Mouse (Mus musculus) forebrain, embryonic 14.5 days (tissue): Measurements from ENCODE around the gene Pik3ap1. TPM values are rescaled to one million over a fixed set of nuclear protein-coding genes. Genes with fewer than 3 reads are reported as not detected.

Experiments
- ATAC-seq: fragments of 200-750 bp; cut with Nextera tagmentation; 2 replicates; pipeline ENCODE4 v1.8.0; 2017; ENCODE audit warnings: mild to moderate bottlenecking, moderate library complexity
- DNase-seq: peaks from one replicate; pipeline ENCODE4 v3.0.0-alpha.2; 2015; ENCODE audit warnings: low spot score
- H3K27ac ChIP-seq: fragments of 300-500 bp; sonication (generic); 2 replicates; pipeline ENCODE4 v1.5.1; 2014; ENCODE audit warnings: low read depth, mild to moderate bottlenecking, control low read depth, low read length, moderate library complexity
- H3K27me3 ChIP-seq: fragments of 300-500 bp; sonication (generic); replicated peaks from 2 replicates; pipeline ENCODE4 v1.6.1; 2014; ENCODE audit warnings: low read length, control low read depth, mixed read lengths; ENCODE audit not compliant: control insufficient read depth, insufficient read depth
- H3K36me3 ChIP-seq: fragments of 300-500 bp; sonication (generic); 2 replicates; pipeline ENCODE4 v1.6.1; 2014; ENCODE audit warnings: low read length, control low read depth; ENCODE audit not compliant: control insufficient read depth, insufficient read depth
- H3K4me1 ChIP-seq: fragments of 300-500 bp; sonication (generic); 2 replicates; pipeline ENCODE4 v1.6.1; 2014; ENCODE audit warnings: antibody characterized with exemption, low read length, control low read depth; ENCODE audit not compliant: control insufficient read depth, insufficient read depth
- H3K4me2 ChIP-seq: fragments of 300-500 bp; sonication (generic); 2 replicates; pipeline ENCODE4 v1.6.1; 2014; ENCODE audit warnings: mild to moderate bottlenecking, control low read depth, low read length
- H3K4me3 ChIP-seq: fragments of 300-500 bp; sonication (generic); 2 replicates; pipeline ENCODE4 v1.5.1; 2014; ENCODE audit warnings: low read depth, low read length, control low read depth
- H3K9ac ChIP-seq: fragments of 300-500 bp; sonication (generic); 2 replicates; pipeline ENCODE4 v1.6.1; 2014; ENCODE audit warnings: mild to moderate bottlenecking, low read length, control low read depth, moderate library complexity
- H3K9me3 ChIP-seq: fragments of 300-500 bp; sonication (generic); replicated peaks from 2 replicates; pipeline ENCODE4 v1.6.1; 2016; ENCODE audit warnings: low read length, control low read depth, mixed read lengths; ENCODE audit not compliant: control insufficient read depth
- WGBS: fragments of 180-500 bp; shearing (Covaris S2); extraction: QIAGEN DNeasy Blood & Tissue Kit; methylation state at CpG from one replicate; pipeline ENCODE4 v1.1.7; 2014; 5-methylcytosine and 5-hydroxymethylcytosine counted together
- polyA plus RNA-seq: library from polyadenylated mRNA; unstranded; fragments of >200 nt; fragmentation: Nextera tagmentation; extraction: Ambion mirVana; gene quantifications from 2 replicates; pipeline ENCODE4 v1.2.1, GENCODE M21; 2014

Pik3ap1 gene
- polyA plus RNA-seq, 1 experiment from 2014 or later: 1.8 TPM

DNA sequence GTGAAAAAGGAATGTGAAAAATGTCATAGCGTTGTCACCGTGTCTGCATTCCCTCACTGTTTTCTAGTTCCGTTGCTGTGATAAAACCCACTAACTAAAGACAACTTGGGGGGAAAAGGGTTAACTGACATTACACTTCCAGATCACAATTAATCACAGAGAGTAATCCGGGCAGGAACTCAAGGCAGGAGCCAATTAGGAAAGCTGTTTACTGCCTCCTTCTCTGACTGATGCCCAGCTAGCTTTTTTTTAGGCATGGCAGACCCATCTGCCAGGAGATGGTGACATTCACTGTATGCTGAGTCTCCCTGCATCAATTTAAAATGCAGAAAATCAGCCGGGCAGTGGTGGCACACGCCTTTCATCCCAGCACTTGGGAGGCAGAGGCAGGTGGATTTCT, 4.4 kb upstream of the Pik3ap1 start:
- peak; percentile 72 for DNase-seq
- H3K4me1 ChIP-seq: peaks cover 4% of the 10 kb centered on the region; the same call in 1 of the 2 replicates

DNA sequence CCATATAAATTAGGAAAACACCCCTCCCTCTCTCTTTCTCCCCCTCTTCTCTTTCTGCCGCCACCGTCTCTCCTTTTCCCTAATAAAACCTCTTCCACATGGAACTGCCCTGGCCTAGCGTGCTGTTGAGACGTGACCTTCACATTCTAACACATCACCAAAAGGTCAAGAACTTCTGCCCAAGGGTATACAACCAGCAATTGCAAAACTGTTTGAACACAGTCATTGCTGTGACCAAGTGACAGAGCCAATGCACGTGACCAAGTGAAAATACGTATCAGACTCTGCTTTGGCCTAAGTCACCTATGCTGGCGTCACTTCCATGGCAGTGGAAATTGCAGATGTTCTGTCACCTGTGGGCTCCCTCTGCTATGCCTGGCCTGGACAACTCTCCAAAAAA, 3.3 kb upstream of the Pik3ap1 start:
- ATAC-seq: no peak
- no peaks in the 10 kb centered on the region for H3K36me3 ChIP-seq
- no peak for DNase-seq
- H3K27ac ChIP-seq: no peak overlapping the region
- peaks cover 4% of the 10 kb centered on the region; the same call in 1 of the 2 replicates for H3K4me1 ChIP-seq
- no peak overlapping the region for H3K9ac ChIP-seq
- H3K4me3 ChIP-seq: no peak overlapping the region
- 89% methylated on average over 7 of the region's 7 CpGs for WGBS
- no peaks in the 10 kb centered on the region; the same call in 1 of the 2 replicates for H3K27me3 ChIP-seq
- H3K9me3 ChIP-seq: no peaks in the 10 kb centered on the region
- no peak overlapping the region for H3K4me2 ChIP-seq

More for the DNA sequence above, 4.4 kb upstream of the Pik3ap1 start:
- no peak overlapping the region for H3K27ac ChIP-seq
- no peaks in the 10 kb centered on the region for H3K9me3 ChIP-seq
- no peak overlapping the region for H3K4me2 ChIP-seq
- H3K36me3 ChIP-seq: no peaks in the 10 kb centered on the region
- H3K27me3 ChIP-seq: no peaks in the 10 kb centered on the region; the same call in 1 of the 2 replicates
- WGBS: 44% methylated on average over 6 of the region's 6 CpGs
- ATAC-seq: no peak
- H3K4me3 ChIP-seq: no peak overlapping the region
- H3K9ac ChIP-seq: no peak overlapping the region

DNA sequence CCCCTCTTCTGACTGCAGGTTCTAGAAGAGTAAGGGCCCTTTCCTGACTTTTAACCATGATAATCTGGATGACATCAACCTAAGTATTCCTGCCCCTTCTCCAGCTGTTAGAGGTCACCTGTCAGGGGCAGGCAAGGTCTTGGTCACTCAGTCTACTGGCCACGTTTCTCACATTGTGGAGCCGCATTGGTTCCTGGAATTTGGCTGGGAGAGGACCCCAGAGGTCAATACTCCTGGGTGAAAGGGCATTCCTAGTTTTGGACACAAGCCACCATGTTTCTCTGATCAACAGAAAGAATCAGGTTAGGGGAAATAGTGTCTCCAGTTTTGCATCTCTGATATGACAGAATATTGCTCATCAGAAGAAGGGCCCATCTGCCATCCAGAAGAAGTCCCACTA, 2.4 kb upstream of the Pik3ap1 start:
- ATAC-seq (no peak), DNase-seq (no peak)
- Histone ChIP-seq H3K9me3 (no peaks in the 10 kb centered on the region), H3K27me3 (no peaks in the 10 kb centered on the region; the same call in 1 of the 2 replicates), H3K9ac (no peak overlapping the region), H3K4me2 (no peak overlapping the region), H3K27ac (no peak overlapping the region), H3K36me3 (no peaks in the 10 kb centered on the region), H3K4me3 (no peak overlapping the region), H3K4me1 (peaks cover 4% of the 10 kb centered on the region; the same call in 1 of the 2 replicates)
- WGBS: 89% methylated on average over 2 of the region's 2 CpGs

DNA sequence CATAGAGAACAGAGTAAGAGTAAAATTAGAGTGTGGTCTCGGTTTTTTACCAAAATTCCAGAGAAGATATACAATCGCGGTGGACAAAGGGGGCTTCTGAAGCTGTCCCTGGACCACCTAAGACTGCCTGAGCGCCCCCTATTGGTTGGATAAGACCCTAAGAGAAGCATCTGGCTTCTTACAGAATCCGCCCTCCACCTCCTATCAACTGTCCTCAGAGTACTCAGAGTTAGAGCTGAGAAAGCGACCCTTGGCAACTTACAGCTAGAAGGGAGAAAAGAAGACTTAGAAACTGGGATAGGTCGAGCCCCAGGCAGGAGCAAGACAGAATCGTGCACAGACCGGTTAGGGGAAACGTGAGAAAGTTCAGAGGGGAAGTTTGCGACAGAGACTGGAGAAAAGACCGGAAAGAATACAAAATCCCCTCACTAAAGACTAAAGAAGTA, 473 bp downstream of the Pik3ap1 start:
- Histone ChIP-seq H3K4me2 (peak overlapping the region; percentile 95), H3K9me3 (no peaks in the 10 kb centered on the region), H3K36me3 (no peaks in the 10 kb centered on the region), H3K4me3 (peak overlapping the region; percentile 41), H3K27ac (no peak overlapping the region), H3K9ac (0 out of 2 replicates have a peak overlapping the region, but pooled peaks have one; percentile 51), H3K27me3 (no peaks in the 10 kb centered on the region; the same call in 1 of the 2 replicates), H3K4me1 (peaks cover 4% of the 10 kb centered on the region; the same call in 1 of the 2 replicates)
- peak; percentile 60 for DNase-seq
- WGBS: 9% methylated on average over 12 of the region's 12 CpGs
- ATAC-seq: no peak

DNA sequence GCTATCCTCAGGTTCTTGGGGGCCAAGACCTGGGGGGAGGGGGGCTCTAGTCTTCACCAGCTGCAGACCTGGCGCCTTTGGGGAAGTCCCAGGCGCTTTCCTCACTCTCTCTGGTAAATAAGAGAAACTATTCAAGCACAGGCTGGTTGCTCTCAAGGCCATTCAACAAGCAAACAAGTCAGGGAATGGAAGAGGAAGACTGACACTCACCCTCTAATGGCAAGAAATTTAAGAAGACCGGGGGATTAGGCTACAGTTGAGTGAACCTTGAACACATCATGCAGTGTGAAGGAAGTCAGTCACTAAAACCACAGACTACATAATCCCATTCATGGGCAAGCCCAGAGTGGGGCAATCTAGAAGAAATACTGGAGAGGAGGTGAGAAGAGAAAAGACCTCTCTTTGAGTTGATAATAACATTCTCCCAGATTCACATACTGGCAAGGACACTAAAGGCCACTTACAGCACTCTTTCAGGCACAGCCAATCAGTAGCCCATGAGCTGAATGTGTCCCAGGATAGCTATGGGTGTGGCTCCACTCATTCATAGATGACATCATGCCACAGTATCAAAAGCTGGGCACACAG, 2.4 kb downstream of the Pik3ap1 start:
- H3K9ac ChIP-seq: no peak overlapping the region
- no peak overlapping the region for H3K27ac ChIP-seq
- peaks cover 4% of the 10 kb centered on the region; the same call in 1 of the 2 replicates for H3K4me1 ChIP-seq
- H3K4me2 ChIP-seq: no peak overlapping the region
- H3K4me3 ChIP-seq: no peak overlapping the region
- no peaks in the 10 kb centered on the region; the same call in 1 of the 2 replicates for H3K27me3 ChIP-seq
- no peaks in the 10 kb centered on the region for H3K36me3 ChIP-seq
- 74% methylated on average over 3 of the region's 3 CpGs for WGBS
- no peaks in the 10 kb centered on the region for H3K9me3 ChIP-seq
- no peak for ATAC-seq
- DNase-seq: no peak

DNA sequence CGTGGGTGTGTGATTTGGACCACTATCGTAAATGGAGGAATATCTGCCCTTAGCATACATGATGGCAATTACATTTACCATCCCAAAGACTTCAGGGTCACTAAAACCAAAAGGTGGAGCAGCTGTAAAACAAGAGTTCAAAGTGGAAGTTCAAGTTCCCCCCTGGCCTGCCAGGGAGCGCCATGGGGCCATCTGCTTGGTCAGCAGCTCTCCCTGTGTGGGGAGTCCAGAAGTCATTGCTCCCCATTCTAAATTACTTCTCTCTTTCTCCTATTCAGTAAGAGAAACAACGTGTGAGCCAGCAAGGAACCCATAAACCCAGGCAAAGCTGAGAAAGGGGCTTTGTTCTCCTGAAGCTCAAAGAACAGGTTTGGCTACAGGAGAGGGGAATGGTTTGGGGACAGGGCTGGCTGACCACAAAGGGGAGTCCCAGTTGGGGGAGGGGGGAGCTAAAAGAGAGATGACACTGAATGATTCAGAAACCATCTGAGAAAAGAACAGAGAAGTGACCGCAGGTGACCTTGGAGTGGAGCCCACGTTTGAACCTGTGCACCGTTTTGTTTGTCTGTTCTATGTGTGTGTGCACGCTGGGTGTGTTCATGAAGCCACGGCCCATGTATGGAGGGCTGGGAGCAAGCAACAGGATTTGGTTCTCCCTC, 3.2 kb downstream of the Pik3ap1 start:
- no peaks in the 10 kb centered on the region for H3K9me3 ChIP-seq
- DNase-seq: no peak
- no peak overlapping the region for H3K4me3 ChIP-seq
- H3K9ac ChIP-seq: no peak overlapping the region
- peaks cover 4% of the 10 kb centered on the region; the same call in 1 of the 2 replicates for H3K4me1 ChIP-seq
- no peaks in the 10 kb centered on the region for H3K36me3 ChIP-seq
- H3K27ac ChIP-seq: no peak overlapping the region
- WGBS: 76% methylated on average over 9 of the region's 9 CpGs
- ATAC-seq: no peak
- H3K4me2 ChIP-seq: no peak overlapping the region
- H3K27me3 ChIP-seq: no peaks in the 10 kb centered on the region; the same call in 1 of the 2 replicates

DNA sequence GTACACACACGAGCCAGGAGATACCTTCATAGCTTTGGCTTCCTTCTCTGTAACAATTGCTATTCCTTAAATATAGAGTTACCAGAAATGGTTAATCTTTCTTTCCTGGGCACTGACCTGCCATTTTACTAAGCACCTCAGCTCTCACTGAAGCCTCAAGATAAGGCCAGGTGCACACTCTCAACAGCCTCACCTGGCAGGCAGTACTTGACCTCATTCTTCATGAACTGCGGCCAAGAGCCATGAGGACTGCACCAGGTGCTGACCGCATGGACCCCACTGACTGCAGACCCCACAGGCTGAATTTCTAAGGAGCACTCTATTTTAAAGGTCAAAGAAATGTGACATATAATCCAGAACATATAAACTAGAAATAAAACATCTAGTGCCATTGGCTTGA, 5.7 kb downstream of the Pik3ap1 start:
- Histone ChIP-seq H3K4me2 (no peak overlapping the region), H3K27me3 (no peaks in the 10 kb centered on the region), H3K36me3 (no peaks in the 10 kb centered on the region), H3K9ac (no peak overlapping the region), H3K4me3 (no peak overlapping the region), H3K27ac (no peak overlapping the region), H3K4me1 (no peaks in the 10 kb centered on the region), H3K9me3 (no peaks in the 10 kb centered on the region)
- 91% methylated on average over 3 of the region's 3 CpGs for WGBS
- no peak for DNase-seq
- ATAC-seq: no peak

DNA sequence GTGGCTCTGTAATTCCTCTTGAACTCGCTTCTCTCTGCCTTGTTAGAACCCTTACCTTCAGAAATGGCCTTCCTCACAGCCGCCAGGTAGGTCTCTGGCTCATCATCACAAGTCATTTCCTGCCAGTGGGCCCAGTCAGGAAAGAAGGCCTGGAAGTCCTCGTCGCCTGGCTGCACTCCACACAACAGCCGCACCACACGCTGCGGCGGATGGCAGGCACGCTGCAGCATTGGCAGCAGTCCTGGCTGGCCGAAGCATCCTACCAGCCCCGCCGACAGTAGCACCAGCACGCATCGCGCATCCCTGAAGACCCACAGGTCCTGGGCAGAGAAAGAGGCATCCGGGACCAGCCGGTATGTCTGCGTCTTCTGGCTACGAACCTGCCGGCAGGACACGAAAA, 9.1 kb downstream of the Pik3ap1 start:
- Histone ChIP-seq H3K36me3 (no peaks in the 10 kb centered on the region), H3K4me2 (no peak overlapping the region), H3K27ac (no peak overlapping the region), H3K9ac (no peak overlapping the region), H3K4me3 (no peak overlapping the region), H3K27me3 (no peaks in the 10 kb centered on the region), H3K4me1 (no peaks in the 10 kb centered on the region), H3K9me3 (no peaks in the 10 kb centered on the region)
- WGBS: 86% methylated on average over 21 of the region's 21 CpGs
- DNase-seq (no peak), ATAC-seq (no peak)

DNA sequence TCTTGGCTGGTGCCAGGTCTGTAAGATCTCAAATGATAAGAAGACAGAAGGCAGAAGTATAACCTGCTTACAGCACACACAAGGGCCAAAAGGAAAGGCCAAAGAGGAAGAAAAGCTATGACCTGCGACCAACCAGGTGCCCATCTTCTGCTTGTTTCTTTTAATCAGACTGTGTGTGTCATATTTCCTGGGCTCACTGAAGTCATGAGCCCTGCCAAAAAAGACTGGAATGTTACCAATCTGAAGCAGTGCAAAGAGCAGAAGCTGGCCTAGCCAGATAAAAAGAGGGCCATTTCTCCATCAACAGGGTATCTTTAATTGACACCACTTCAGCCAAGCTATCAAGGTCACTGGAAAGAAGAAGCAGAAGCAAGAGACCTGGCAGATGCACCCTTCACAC, 9.8 kb downstream of the Pik3ap1 start:
- H3K9ac ChIP-seq: no peak overlapping the region
- no peak overlapping the region for H3K4me3 ChIP-seq
- no peak overlapping the region for H3K4me2 ChIP-seq
- H3K4me1 ChIP-seq: no peaks in the 10 kb centered on the region
- no peak overlapping the region for H3K27ac ChIP-seq
- ATAC-seq (no peak), DNase-seq (no peak)
- no peaks in the 10 kb centered on the region for H3K27me3 ChIP-seq
- 100% methylated on average over 1 of the region's 1 CpGs for WGBS
- H3K9me3 ChIP-seq: no peaks in the 10 kb centered on the region
- no peaks in the 10 kb centered on the region for H3K36me3 ChIP-seq
